Mouse (Mus musculus): ENCODE results near the gene Neil3. TPM values are rescaled to one million over a fixed set of nuclear protein-coding genes. Genes with fewer than 3 reads are reported as not detected.
"Not testable (repeated sequence)": the region's sequence is repeated elsewhere in the genome, so short reads cannot be mapped to it uniquely, and the experiment has no call there.

Gene Neil3
- total and polyA plus RNA-seq, 2 experiments from 2014 or later: 1.5 to 7.5 TPM

GRCm38 (mm10) chr8:53598101-53598500 is 40.8 kb downstream of the Neil3 start:
- no peak for DNase-seq (ENCODE audit: low spot score)
- WGBS: 84% methylated on average over 1 of the region's 1 CpGs
- Histone ChIP-seq H3K27me3 (ENCODE audit: control insufficient read depth, insufficient read depth, low read length) (no peaks in the 10 kb centered on the region), H3K4me3 (ENCODE audit: low read depth, low read length) (no peak overlapping the region), H3K27ac (ENCODE audit: low read depth) (no peak overlapping the region), H3K9ac (replicated peaks; ENCODE audit: low read depth, low read length) (no peak overlapping the region), H3K4me2 (ENCODE audit: low read depth, low read length) (no peak overlapping the region), H3K36me3 (replicated peaks; ENCODE audit: control insufficient read depth, insufficient read depth, low read length) (peaks cover 10% of the 10 kb centered on the region), H3K9me3 (replicated peaks; ENCODE audit: control insufficient read depth, low read length) (no peaks in the 10 kb centered on the region), H3K4me1 (ENCODE audit: control insufficient read depth, insufficient read depth) (no peaks in the 10 kb centered on the region)
- ATAC-seq (ENCODE audit: insufficient read depth, low read depth): no peak
- TF ChIP-seq CTCF (IDR thresholded peaks at IDR 0.05; ENCODE audit: low read depth): no peak
- TF ChIP-seq EP300 (IDR thresholded peaks at IDR 0.05; ENCODE audit: low read depth): no peak

GRCm38 (mm10) chr8:53591777-53592176 is 47.1 kb downstream of the Neil3 start:
- TF ChIP-seq EP300 (IDR thresholded peaks at IDR 0.05; ENCODE audit: low read depth): no peak
- no peak for TF ChIP-seq CTCF (IDR thresholded peaks at IDR 0.05; ENCODE audit: low read depth)
- H3K4me1 ChIP-seq (ENCODE audit: control insufficient read depth, insufficient read depth): no peaks in the 10 kb centered on the region
- H3K4me2 ChIP-seq (ENCODE audit: low read depth, low read length): no peak overlapping the region
- no peaks in the 10 kb centered on the region for H3K9me3 ChIP-seq (replicated peaks; ENCODE audit: control insufficient read depth, low read length)
- no peaks in the 10 kb centered on the region for H3K27me3 ChIP-seq (ENCODE audit: control insufficient read depth, insufficient read depth, low read length)
- H3K4me3 ChIP-seq (ENCODE audit: low read depth, low read length): no peak overlapping the region
- ATAC-seq (ENCODE audit: insufficient read depth, low read depth) (no peak), DNase-seq (ENCODE audit: low spot score) (no peak)
- 84% methylated on average over 2 of the region's 2 CpGs for WGBS
- no peaks in the 10 kb centered on the region for H3K36me3 ChIP-seq (replicated peaks; ENCODE audit: control insufficient read depth, insufficient read depth, low read length)
- no peak overlapping the region for H3K9ac ChIP-seq (replicated peaks; ENCODE audit: low read depth, low read length)
- no peak overlapping the region for H3K27ac ChIP-seq (ENCODE audit: low read depth)

- H3K9ac ChIP-seq (replicated peaks; ENCODE audit: low read depth, low read length): no peak overlapping the region
- no peak overlapping the region for H3K4me3 ChIP-seq (ENCODE audit: low read depth, low read length)
- no peak for DNase-seq (ENCODE audit: low spot score)
- H3K4me1 ChIP-seq (ENCODE audit: control insufficient read depth, insufficient read depth): no peaks in the 10 kb centered on the region
- WGBS: 75% methylated on average over 2 of the region's 2 CpGs
- ATAC-seq (ENCODE audit: insufficient read depth, low read depth): no peak
- TF ChIP-seq CTCF (IDR thresholded peaks at IDR 0.05; ENCODE audit: low read depth) (no peak), EP300 (IDR thresholded peaks at IDR 0.05; ENCODE audit: low read depth) (no peak)
- no peaks in the 10 kb centered on the region for H3K27me3 ChIP-seq (ENCODE audit: control insufficient read depth, insufficient read depth, low read length)
- no peaks in the 10 kb centered on the region for H3K9me3 ChIP-seq (replicated peaks; ENCODE audit: control insufficient read depth, low read length)
- H3K36me3 ChIP-seq (replicated peaks; ENCODE audit: control insufficient read depth, insufficient read depth, low read length): no peaks in the 10 kb centered on the region
- H3K27ac ChIP-seq (ENCODE audit: low read depth): no peak overlapping the region
- no peak overlapping the region for H3K4me2 ChIP-seq (ENCODE audit: low read depth, low read length)
These were observed 65.3 kb downstream of the Neil3 start for GRCm38 (mm10) chr8:53573600-53573999.

GRCm38 (mm10) chr8:53566223-53566622 is 72.6 kb downstream of the Neil3 start:
- ATAC-seq (ENCODE audit: insufficient read depth, low read depth): no peak
- WGBS: 75% methylated on average over 6 of the region's 6 CpGs
- no peak overlapping the region for H3K9ac ChIP-seq (replicated peaks; ENCODE audit: low read depth, low read length)

GRCm38 (mm10) chr8:53562441-53563040 is 76.3 kb downstream of the Neil3 start:
- Histone ChIP-seq H3K27ac (ENCODE audit: low read depth) (no peak overlapping the region), H3K9me3 (replicated peaks; ENCODE audit: control insufficient read depth, low read length) (no peaks in the 10 kb centered on the region), H3K4me2 (ENCODE audit: low read depth, low read length) (no peak overlapping the region), H3K4me3 (ENCODE audit: low read depth, low read length) (no peak overlapping the region), H3K36me3 (replicated peaks; ENCODE audit: control insufficient read depth, insufficient read depth, low read length) (no peaks in the 10 kb centered on the region), H3K9ac (replicated peaks; ENCODE audit: low read depth, low read length) (no peak overlapping the region), H3K4me1 (ENCODE audit: control insufficient read depth, insufficient read depth) (no peaks in the 10 kb centered on the region), H3K27me3 (ENCODE audit: control insufficient read depth, insufficient read depth, low read length) (no peaks in the 10 kb centered on the region)
- no peak for DNase-seq (ENCODE audit: low spot score)
- no peak for ATAC-seq (ENCODE audit: insufficient read depth, low read depth)
- no peak for TF ChIP-seq EP300 (IDR thresholded peaks at IDR 0.05; ENCODE audit: low read depth)
- no peak for TF ChIP-seq CTCF (IDR thresholded peaks at IDR 0.05; ENCODE audit: low read depth)
- 73% methylated on average over 10 of the region's 10 CpGs for WGBS

More at GRCm38 (mm10) chr8:53566223-53566622, 72.6 kb downstream of the Neil3 start:
- H3K4me3 ChIP-seq (ENCODE audit: low read depth, low read length): no peak overlapping the region
- H3K27ac ChIP-seq (ENCODE audit: low read depth): no peak overlapping the region
- no peaks in the 10 kb centered on the region for H3K4me1 ChIP-seq (ENCODE audit: control insufficient read depth, insufficient read depth)
- TF ChIP-seq CTCF (IDR thresholded peaks at IDR 0.05; ENCODE audit: low read depth) (no peak), EP300 (IDR thresholded peaks at IDR 0.05; ENCODE audit: low read depth) (no peak)
- H3K27me3 ChIP-seq (ENCODE audit: control insufficient read depth, insufficient read depth, low read length): no peaks in the 10 kb centered on the region
- no peak for DNase-seq (ENCODE audit: low spot score)
- H3K9me3 ChIP-seq (replicated peaks; ENCODE audit: control insufficient read depth, low read length): no peaks in the 10 kb centered on the region
- no peaks in the 10 kb centered on the region for H3K36me3 ChIP-seq (replicated peaks; ENCODE audit: control insufficient read depth, insufficient read depth, low read length)
- H3K4me2 ChIP-seq (ENCODE audit: low read depth, low read length): no peak overlapping the region

- Histone ChIP-seq H3K27ac (ENCODE audit: low read depth) (no peak overlapping the region), H3K27me3 (ENCODE audit: control insufficient read depth, insufficient read depth, low read length) (no peaks in the 10 kb centered on the region), H3K4me3 (ENCODE audit: low read depth, low read length) (no peak overlapping the region), H3K9me3 (replicated peaks; ENCODE audit: control insufficient read depth, low read length) (no peaks in the 10 kb centered on the region), H3K9ac (replicated peaks; ENCODE audit: low read depth, low read length) (no peak overlapping the region), H3K4me2 (ENCODE audit: low read depth, low read length) (no peak overlapping the region), H3K36me3 (replicated peaks; ENCODE audit: control insufficient read depth, insufficient read depth, low read length) (no peaks in the 10 kb centered on the region), H3K4me1 (ENCODE audit: control insufficient read depth, insufficient read depth) (no peaks in the 10 kb centered on the region)
- WGBS: 73% methylated on average over 2 of the region's 2 CpGs
- TF ChIP-seq CTCF (IDR thresholded peaks at IDR 0.05; ENCODE audit: low read depth): no peak
- no peak for TF ChIP-seq EP300 (IDR thresholded peaks at IDR 0.05; ENCODE audit: low read depth)
- no peak for ATAC-seq (ENCODE audit: insufficient read depth, low read depth)
- DNase-seq (ENCODE audit: low spot score): no peak
These were observed 99.3 kb downstream of the Neil3 start for GRCm38 (mm10) chr8:53539585-53539984.

GRCm38 (mm10) chr8:53538049-53538448 is 100.8 kb downstream of the Neil3 start:
- not testable (repeated sequence) for H3K9ac ChIP-seq (replicated peaks; ENCODE audit: low read depth, low read length); H3K4me1 ChIP-seq (ENCODE audit: control insufficient read depth, insufficient read depth); H3K27me3 ChIP-seq (ENCODE audit: control insufficient read depth, insufficient read depth, low read length); H3K9me3 ChIP-seq (replicated peaks; ENCODE audit: control insufficient read depth, low read length); H3K36me3 ChIP-seq (replicated peaks; ENCODE audit: control insufficient read depth, insufficient read depth, low read length); DNase-seq (ENCODE audit: low spot score); H3K27ac ChIP-seq (ENCODE audit: low read depth); H3K4me3 ChIP-seq (ENCODE audit: low read depth, low read length); ATAC-seq (ENCODE audit: insufficient read depth, low read depth); H3K4me2 ChIP-seq (ENCODE audit: low read depth, low read length)
- 65% methylated on average over 3 of the region's 3 CpGs for WGBS
